Mouse (Mus musculus) mesoderm, embryonic 11.5 days (tissue): ENCODE results near the gene Acaa1b.
A peak's percentile ranks its signal among the peaks of the same experiment; 100 is the strongest.

ENCODE experiments used
- DNase-seq: peaks from one replicate; pipeline ENCODE4 v3.0.0-alpha.2; 2012; ENCODE audit warnings: low read depth, low spot score

The Acaa1b gene

DNA sequence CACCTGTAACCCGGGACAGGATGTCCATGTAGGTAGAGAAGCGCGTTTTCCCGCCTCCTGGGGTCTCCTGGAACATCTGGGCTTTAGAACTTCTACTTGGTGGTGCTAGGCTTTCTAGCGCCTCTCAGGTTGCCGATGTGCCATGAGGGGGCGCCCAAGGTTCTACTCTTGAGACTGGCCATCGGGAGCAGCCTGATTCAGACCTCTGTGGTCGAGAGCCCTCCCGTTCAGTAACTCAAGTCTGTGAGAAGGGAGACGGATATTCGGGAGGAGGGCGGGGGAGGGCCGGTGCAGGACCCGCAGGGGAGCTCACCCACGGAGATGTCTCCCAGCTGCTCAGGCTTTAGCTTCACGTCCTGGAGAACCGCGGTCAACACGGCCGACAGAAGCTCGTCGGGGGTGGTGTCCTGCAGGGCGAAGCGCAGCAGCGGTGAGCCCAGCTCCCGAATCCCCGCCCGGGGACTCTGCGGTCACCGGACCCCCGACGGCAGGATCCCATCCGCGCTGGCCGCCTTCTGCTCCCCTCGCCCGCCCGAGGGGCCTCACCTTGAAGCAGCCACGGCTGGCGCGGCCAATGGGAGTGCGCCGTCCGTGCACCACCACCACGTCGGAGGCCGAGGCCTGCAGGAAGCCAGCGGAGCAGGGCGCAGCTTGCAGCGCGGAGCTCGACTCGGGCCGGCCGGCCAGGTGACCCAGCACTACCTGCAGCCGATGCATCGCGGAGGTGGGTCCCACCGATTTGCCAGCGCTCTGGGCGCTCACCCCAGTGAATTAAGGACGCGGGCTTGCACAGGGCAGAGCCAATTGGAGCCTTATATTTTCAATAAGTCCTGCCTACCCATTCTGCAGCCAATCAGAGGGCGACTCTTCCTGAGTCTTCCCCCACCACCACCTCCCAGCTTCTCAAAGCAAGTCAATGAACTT is at the start of gene Acaa1b:
Gene Acaa1b (minus strand): TSS at position 816 of the 924 bp plus-strand sequence.
- peak; percentile 82 for DNase-seq

DNA sequence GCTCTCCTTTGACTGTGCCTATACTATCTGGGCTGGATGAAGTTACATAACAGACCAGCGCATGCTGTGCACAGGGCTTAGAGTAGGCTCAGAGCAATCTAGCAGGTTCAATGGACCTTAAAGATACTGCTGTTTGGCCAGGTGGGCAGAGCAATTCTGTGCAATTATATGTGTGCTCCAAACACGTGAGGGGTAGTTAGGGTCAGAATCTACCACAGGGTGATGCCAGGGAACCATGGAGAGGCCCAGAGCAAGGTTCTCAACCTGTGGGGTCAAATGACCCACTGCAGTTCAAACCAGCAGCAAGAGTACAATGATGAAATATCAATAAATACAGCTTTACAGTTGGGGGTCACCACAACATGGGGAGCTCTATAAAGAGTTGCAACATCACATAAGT is 49.8 kb upstream of the Acaa1b start:
- DNase-seq = no peak

DNA sequence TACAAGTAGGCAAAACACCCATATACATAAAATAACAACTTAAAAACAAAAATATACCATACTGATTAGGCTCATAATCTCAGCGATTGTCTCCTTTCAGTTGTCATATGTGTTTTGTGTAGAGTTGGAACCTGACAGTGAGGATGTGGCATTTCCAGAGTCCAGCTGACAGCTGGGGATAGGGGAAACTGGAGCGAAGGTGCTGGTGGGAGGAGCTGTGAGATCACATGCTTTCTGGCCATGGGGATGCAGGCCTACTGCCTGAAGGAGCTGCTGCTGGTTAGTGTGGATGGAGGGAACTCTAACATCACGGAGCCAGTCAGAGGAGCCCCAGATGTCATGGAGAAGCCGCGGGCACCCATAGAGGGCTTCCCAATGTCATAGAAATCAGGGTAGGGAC is 48.9 kb upstream of the Acaa1b start:
- no peak for DNase-seq

DNA sequence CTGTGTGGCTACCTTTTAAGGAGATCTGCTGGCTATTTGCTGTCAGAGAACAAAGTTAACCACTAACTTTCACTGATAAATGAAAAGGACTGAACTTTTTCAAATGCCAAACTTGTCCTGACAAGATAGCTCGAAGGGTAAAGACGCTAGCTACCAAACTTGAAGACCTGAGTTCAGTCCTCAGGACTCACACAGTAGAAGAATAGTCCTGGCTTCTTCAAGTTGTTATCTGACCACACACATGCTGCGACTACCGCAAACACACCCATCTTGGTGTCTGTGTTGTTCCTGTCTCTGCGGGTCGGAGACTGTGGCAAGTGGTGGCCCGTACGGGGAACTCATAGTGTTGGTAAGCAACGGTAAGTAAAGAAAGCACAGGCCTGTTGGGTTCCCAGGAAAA is 46.7 kb upstream of the Acaa1b start:
- no peak for DNase-seq

DNA sequence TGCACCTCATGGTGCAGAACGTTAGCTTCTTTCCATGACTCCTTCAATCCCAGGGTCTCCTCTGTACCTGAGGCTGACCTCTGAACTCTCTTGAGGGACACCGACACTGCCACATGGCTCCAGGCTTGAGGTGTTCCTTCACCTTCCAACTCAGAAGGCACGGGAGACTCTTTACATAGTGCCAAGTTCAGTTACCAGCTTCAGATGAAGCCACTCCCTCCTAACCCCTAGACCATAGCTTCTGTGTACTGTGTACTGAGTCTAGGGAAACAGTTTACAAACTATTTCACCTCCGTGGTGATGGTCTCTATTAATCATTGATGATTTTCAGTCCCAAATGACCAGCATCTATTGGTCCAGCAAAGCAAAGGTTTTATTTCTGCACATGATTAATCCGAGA is 44.8 kb upstream of the Acaa1b start:
- DNase-seq = no peak

DNA sequence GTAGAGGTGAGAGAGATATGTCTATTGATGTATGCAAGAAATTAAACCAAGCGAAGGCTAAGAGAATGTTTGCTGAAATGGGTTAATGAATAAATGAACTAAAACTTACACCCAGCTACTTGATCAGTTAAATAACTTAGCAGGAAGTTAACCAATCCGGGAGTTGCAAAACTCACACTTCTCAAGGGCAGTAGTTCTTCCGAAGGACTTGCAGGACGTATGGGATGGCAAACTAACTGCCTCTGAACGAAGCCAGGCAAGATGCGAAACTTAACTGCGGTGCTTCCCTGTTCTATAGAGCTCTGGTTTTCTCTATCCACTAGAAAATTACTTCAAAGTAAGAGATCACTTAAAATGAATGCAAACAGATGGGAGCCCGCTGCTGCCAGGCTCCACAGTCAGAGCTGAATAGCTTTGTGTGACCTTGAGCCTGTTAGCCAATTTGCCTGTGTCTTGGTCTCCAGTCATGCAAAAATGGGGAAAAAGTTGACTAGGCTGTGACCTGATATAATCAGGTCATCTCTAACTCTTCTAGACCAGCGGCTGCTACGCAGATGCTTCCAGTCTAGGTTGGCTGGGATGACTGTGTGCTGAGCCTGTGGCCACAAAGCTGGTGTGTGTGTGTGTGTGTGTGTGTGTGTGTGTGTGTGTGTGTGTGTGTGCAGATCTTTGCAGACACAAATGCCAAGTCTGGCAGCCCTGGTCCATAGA is 42.4 kb upstream of the Acaa1b start:
- DNase-seq = no peak

DNA sequence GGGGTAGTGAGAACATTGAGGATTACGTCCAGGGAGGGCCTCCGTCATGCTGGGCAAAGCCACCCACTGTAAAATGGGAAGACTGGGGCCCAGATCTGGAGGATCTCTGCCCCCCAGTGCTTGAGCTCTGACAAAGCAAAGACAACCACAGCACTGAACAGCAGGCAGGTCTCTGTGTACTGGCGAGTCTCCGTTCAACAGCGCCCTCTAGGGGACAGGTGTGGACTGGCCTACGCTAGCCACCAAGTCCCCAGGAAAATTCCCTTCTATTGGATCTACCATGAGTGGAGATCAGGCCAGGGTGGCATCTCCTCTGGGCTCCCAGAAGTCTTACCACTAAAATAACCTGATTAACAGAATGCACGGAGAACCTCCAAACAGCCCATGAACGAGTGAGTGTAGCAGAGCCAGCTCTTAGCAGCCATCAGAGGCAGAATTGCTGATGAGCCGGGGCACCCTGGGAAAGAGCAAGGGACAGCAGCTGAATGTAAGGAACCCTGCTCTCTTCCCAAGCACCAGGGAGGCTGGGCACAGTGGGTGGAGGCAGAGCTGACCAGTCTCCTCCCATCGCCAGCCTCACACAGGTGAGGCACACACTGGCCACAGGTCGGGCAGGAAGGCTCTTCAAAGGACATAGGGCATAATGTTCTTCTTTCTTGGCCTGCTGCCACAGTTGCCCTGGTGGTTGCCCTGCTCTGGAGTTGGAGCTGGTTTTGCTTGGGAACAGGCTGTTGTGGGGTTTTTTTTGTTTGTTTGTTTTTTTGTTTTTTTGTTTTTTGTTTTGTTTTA is 35.5 kb upstream of the Acaa1b start:
- peak; percentile 26 for DNase-seq

DNA sequence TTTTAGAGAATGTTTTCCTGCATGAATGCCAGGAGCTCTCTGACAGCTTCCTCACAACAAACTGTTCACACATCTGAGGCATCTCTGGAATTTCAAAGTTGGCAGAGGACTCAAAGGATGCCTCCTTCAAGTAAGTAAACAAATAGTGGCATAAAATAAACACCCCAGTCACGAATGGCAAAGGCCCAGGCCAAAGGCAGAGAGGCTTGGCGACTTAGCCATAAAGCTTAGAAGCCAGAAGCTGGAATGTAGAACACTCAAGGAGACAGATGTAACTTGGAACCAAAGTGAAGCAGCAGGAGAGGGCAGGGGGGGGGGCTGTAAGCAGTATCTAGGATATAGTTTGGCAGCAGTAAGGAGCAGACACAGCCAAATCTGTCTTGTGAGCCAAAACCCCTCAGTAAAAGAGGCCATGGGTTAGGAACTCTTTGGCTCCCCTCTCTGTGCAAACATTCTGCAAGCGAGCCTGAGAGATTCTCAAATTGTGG is 24.4 kb upstream of the Acaa1b start:
- no peak for DNase-seq

DNA sequence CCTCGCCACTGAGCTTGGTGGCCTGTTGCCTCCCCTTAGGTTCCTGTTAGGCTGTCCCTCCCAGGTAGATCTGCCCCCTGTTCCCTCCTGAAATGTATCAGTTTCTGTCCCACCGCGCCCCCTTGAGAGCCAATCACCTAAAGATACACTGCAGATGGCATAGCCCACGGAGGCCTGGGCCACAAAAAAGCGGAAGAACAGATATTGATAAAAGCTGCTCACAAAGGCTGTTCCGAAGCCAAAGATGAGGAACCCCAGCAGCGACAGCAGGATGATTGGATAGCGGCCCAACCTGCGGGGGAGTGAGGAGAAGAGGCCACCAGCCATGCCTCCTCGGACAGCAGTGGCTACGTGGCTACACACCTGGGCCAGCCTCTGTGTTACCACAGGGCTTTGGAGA is 22.4 kb upstream of the Acaa1b start:
- no peak for DNase-seq

DNA sequence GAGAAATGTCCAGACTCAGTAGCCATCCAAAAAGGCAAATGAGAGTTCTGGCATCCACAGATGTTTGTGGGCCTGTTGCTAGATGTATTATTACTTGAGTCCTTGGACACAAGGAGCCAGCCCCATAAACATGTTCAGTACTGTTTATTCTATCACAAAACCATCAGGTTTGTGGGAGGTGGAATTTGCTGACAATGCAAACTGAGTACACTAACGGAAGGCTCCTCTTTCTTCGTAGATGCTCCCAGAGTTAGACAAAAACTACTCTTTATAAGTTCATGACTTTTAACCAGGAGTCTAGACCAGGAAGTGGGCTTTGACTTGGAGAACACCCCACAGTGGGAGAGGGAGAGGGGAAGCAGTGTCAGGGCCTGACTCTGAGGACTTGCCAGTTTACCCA is 10.7 kb upstream of the Acaa1b start:
- no peak for DNase-seq

DNA sequence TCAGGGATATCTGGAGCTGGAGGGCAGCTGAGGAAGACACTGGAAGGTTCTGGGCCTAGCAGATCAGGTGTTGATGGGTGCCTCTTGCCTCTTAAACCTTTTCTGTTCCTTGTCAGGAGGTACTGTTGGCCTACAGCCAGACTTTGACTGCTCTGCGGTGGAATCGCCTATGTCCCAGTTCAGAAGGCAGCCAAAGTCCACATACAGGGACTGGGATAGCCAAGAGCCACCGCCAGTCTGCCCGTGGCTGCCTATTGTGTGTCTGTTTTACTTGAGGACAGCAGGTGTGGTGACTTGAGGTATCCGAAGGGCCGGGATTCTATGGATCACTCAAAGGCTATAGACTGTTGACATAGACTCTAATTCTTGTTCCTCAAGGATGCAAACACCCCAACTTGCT is 8.7 kb upstream of the Acaa1b start:
- DNase-seq = no peak

DNA sequence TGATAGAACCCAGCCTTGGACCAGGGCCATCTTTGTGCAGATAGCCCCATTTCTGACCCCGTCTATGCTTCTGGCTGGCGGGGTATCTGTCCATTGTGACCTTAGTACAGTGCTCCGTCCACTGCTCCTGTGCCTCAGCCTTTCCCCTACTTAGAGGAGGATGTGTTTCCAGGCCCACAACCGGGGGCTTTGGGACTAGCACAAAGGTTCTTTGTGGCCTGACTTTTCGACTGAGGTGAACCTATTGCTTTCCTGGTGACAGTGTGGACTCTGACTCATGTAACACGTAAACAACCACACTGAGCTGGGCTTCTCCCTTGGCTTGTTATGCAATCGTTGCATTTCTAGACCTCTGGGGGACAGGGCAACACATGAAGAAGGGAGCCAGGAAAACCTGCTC is 7.8 kb upstream of the Acaa1b start:
- no peak for DNase-seq

DNA sequence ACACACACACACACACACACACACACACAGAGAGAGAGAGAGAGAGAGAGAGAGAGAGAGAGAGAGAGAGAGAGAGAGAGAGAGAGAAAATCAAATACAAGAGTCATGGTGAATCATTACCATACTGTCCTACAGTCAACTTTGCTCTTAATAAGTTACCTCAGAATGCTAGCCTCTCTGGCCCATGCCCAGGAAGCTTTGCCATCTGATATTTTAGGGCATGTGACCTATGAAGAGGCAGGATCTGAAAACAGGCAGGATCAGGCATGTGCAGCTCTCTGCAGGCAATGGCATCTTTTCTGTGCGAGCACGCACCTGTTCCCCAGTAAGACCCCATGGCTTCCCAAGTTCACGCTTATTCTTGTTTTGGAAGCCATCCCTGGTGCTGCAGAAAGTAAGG is 3.8 kb upstream of the Acaa1b start:
- DNase-seq = no peak

DNA sequence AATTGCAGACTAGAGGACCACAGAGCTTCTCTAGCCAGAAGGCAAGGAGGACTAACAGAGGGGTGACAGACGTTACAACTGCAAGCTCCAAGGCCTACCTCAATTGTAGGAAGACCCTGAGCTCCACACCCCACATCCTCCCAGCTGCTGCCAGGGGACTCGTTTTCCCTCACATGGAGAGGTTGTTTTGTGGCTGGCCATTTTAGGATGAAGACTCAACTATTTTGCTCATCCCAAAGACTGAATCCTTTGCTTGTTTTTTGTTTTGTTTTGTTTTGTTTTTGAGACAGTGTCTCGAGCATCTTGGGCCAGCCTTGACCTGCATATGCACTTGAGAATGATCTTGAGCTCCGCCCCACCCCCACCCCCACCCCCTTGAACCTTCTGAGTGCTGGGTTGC is 2.0 kb upstream of the Acaa1b start, which contains the start of gene Gm47289:
Gene Gm47289 (plus strand): TSS at position 301 of the 400 bp plus-strand sequence.
- DNase-seq = no peak

DNA sequence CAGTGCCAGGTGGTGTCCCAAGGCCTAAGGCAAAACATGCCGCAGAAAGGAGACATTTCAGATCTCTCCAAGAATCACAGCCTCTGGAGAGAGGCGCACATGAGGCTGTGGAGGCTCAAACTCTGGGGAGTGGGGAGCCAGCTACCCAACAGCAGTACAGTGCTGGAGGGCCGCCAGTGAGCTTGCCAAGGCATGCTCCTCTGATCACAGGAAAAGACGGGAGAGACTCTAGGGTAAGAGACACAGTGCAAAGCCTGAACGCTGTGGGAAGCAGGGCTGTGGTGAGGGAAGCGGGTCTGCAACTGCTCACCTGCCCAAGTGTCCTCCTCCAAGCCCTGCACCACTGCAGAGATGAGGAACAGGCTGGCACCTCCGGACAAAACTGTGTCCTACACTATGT is 1.1 kb downstream of the Acaa1b start:
- no peak for DNase-seq

DNA sequence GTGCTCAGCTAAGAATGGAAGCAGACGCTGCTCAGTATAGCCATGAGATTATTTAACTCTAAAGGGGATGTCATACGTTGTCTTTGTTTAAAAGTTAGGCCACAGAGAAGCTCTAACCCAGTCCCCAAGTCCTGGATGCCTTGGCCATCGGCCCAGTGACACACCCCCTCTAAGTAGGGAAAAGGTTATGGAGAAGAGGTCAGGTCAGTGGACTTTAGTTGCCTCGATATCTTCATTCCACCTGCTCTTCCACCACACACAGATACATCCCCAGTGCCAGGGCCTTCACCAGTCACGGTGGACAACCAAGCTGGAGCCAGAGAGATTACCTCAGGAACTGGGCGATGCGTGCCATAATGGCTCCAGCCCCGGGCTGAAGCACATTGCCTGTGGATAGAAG is 1.5 kb downstream of the Acaa1b start:
- DNase-seq = no peak

DNA sequence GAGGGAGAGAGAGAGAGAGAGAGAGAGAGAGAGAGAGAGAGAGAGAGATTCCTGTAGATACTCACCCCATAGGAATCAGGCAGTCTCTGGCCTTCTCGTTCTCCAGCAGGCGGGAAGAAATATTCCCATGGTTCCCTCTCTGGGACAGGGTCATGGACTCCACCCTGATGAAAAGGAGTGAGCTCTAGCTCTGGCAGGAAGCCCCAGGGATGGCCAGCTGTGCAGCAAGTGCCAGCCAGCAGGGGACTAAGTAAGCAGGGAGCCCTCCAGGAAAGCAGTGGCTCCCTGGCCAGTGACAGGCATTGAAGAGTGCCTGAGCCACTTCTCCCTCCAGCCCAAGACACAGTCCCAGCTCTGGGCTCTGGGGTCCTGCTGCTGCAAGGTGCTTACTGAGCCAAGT is 5.1 kb downstream of the Acaa1b start:
- no peak for DNase-seq

DNA sequence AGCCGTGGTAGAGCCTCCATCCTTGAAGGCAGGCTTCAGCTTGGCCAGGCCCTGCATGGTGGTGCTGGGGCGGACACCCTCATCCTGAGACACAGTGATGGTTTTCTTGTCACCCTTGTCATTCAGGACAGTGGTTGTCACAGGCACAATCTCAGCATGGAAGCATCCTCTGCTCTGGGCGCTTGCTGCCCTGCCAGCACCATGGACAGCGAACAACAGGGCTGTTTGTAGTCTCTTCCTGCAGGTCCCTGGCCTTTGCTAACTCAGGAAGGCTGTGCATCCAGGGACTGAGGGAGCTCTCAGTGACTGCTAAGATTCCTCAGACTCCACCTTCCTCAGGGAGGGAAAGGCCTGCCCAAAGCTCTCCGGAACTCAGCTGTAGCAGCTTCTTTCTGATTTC is 7.3 kb downstream of the Acaa1b start:
- peak; percentile 82 for DNase-seq

DNA sequence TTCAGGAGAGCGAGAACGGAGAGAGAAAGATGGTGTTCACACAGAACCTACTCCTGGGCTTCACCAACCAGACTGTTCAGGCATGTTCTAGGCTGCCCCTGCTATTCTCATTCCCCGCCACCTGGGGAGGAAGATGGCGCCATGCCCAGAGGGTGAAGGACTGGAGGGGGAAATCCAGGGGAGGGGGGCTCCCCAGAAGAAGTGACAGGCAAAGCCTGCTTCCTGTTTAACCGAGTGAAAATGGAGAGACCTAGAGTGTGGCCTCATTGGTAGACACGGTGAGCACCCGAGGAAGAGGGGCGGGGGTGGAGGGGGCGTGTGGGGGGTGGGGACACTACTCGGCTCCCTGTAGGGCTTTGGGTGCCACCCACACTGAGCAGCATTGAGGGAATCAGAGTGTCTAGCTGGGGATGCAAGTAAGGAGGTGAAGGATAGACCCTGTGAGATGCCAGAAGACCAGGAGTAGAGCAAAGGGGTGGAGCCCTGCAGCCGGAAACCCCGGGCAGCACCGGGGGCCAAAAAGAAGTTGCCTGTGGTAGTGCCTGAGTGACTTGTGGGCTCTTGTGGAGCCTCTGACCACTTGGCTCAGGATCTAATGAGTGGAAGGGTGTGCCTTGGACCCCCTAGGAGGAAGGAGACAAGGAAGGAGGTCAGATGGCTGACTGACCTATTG is 10.7 kb downstream of the Acaa1b start:
- DNase-seq = no peak

DNA sequence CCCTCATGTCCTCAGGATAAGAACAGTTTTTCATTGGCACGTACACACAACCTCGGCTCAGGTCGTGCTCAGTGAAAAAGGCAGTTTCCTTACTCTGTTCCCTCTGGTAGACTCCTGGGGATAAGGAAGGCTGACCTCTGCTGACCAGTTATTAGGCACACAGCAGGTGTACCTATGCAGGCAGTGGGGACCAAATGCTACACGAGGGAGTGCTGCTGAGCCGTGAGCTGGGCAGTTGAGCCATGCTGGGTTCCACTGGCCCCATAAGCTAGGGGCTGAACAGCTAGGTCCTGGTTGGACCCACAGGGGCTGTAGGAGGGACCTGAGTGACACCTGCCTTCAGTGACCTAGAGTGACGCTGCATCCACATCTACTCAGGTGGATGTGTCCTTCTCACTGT is 11.3 kb downstream of the Acaa1b start:
- no peak for DNase-seq

DNA sequence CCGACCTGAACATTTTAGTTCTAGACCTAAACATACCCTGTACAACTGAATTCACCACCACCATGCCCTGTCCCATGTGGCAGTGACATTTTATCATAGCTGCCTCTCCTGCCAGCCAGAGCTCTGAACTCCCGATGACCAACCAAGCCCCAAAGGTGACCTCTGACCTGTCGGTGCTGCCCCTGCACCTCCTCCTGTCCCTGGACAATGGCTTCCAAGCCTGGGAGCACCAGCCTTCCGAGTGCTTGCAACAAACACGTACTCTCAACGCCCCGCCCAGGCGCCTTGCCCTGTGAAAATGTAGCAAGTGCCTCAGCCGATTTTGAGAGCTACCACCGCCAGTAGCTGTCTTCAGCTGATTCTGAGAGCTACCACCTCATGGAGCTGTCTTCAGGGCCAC is 11.8 kb downstream of the Acaa1b start:
- DNase-seq = no peak
